In the genomic region with DNA sequence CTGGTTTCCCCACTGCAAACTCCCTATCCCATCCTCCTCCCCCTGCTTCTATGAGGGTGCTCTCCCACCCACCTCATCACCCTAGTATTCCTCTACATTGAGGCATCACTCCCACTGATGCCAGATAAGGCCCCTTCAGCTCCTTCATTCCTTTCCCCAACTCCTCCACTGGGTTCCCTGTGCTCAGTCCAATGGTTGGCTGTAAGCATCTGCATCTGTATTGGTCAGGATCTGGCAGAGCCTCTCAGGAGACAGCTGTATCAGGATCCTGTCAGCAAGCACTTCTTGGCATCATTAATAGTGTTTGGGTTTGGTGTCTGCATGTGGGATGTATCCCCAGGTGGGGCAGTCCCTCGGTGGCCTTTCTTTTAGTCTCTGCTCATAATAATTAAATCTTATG, we compare ENCODE assay signal across 1 mouse cellular context. TPM values are rescaled to one million over a fixed set of nuclear protein-coding genes. Genes with fewer than 3 reads are reported as not detected.
"Had no signal": no experiment of that assay in that cellular context is flagged by ENCODE, and none has a peak within 500 bp of the region (broad histone marks: within the 10 kb centered on the region; RNA-seq: fewer than 3 reads in every experiment).

No protein-coding gene starts in this region.

RNA-seq across cellular contexts. Expression of a gene that starts 6.7 kb away (rescaled TPM):
- polyA plus RNA-seq: macrophage had no signal
